Mouse (Mus musculus) heart, postnatal 25 days (tissue): ENCODE measurements around the gene Gm39115. TPM values are rescaled to one million over a fixed set of nuclear protein-coding genes. Genes with fewer than 3 reads are reported as not detected.

ENCODE experiments used
- DNase-seq: peaks from one replicate; pipeline ENCODE4 v3.0.0; 2022; ENCODE audit warnings: low spot score
- intact Hi-C: fragments of 180-260 bp; cut with DNase I; formaldehyde crosslinking; loops from one replicate; pipeline ENCODE4 v1.15.1; 2025
- total RNA-seq, 2 experiments: library from RNA; stranded (reverse); gene quantifications; 2 replicates each; pipeline ENCODE4 v1.2.3; 2021

Gene Gm39115
- total RNA-seq, 2 experiments from 2014 or later, result not detected

DNA sequence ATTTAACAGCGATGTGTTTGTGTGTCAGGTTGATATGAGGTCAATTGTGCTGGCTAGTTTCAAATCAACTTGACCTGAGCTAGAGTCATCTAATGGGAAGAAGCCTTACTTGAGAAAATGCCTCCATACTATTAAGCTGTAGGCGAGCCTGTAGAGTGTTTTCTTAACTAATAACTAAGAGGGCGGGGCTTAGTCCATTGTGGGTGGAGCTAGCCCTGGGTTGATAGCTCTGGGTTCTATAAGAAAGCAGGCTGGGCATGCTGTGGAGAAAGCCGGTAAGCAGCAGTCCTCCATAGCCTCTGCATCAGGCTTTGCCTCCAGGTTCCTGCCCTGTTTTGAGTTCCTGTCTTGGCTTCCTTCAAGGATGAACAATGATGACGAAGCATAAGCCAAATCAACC lies 31.1 kb downstream of the Gm39115 start:
- intact Hi-C loops, result no loop called here
- no peak for DNase-seq

GRCm38 (mm10) chr7:142097776-142098175 lies 38.1 kb downstream of the Gm39115 start:
- intact Hi-C loops, result loop anchor here (2.0 to 5.0 kb wide), 2 partner anchors 35 to 81 kb away; partner anchors contain the start of gene Mob2
- DNase-seq, result peak; percentile 62

- intact Hi-C loops, result loop anchor here (1.0 to 5.0 kb wide), 2 partner anchors 25 to 34 kb away; partner anchors contain the start of gene Mob2
- no peak for DNase-seq
Measured at GRCm38 (mm10) chr7:142096701-142097100, 39.1 kb downstream of the Gm39115 start.

- DNase-seq, result peak; percentile 90
- intact Hi-C loops, result loop anchor here (5.0 kb wide), 1 partner anchor 33 kb away; the partner anchor contains the start of gene Mob2
Measured at GRCm38 (mm10) chr7:142095183-142095931, 40.5 kb downstream of the Gm39115 start, which contains the start of gene Dusp8. Dusp8 (minus strand) TSS chr7:142095843.

GRCm38 (mm10) chr7:142094301-142095143 lies 41.3 kb downstream of the Gm39115 start:
- intact Hi-C loops, result loop anchor here (5.0 kb wide), 1 partner anchor 32 kb away; the partner anchor contains the start of gene Mob2
- DNase-seq, result no peak

GRCm38 (mm10) chr7:142093696-142094240 lies 42.1 kb downstream of the Gm39115 start:
- no peak for DNase-seq
- intact Hi-C loops, result no loop called here

GRCm38 (mm10) chr7:142092991-142093390 lies 42.8 kb downstream of the Gm39115 start:
- intact Hi-C loops, result no loop called here
- DNase-seq, result no peak

- intact Hi-C loops, result no loop called here
- DNase-seq, result no peak
Measured at GRCm38 (mm10) chr7:142091848-142092247, 44.0 kb downstream of the Gm39115 start.

- DNase-seq, result no peak
- intact Hi-C loops, result no loop called here
Measured at GRCm38 (mm10) chr7:142089648-142090447, 46.0 kb downstream of the Gm39115 start.

DNA sequence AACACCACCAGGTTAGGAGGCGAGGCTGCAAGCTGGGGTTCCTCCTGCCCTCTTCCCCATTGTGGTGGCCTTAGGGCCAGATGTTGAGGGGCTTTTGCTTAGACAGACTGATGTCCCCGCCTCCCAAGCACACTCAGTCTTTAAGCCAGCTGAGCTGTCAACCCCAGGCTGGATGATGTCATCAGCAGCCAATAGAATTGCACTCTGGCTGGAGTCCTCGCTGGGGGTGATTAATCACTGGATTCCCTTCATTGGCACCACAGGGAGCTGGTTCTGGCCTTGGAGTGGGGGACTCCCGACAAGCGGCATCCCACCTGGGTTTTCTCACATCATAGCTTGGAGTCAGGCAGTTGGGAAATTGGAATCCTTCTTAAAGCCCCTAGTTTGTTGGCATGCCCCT lies 46.9 kb downstream of the Gm39115 start:
- no peak for DNase-seq
- intact Hi-C loops, result no loop called here

DNA sequence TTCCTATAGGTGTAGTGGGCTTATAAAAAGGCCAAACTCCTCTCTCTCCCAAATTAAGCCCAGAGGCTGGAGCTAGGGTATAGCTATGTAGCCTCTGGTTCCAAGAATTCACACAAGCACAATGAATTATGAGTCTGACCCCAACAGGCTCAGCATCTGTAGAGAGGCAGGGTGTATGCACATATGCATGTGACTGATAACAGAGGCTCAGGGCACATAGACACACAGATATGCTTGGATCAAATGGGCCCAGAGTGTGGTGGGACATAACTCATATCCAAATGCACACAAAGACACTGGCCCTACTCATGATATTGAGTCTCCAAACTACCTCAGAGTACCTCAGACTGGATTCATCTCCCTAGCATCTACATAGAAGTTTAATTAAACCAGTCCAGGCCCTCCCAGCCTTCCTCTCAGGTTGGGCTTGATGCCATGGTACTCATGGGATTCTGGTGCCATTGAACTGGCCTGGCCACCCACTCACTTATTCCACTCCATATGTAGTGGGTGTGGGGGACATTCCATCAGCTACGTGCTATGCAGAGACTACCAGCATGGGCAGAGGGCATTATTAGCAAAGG lies 48.7 kb downstream of the Gm39115 start:
- intact Hi-C loops, result no loop called here
- no peak for DNase-seq

DNA sequence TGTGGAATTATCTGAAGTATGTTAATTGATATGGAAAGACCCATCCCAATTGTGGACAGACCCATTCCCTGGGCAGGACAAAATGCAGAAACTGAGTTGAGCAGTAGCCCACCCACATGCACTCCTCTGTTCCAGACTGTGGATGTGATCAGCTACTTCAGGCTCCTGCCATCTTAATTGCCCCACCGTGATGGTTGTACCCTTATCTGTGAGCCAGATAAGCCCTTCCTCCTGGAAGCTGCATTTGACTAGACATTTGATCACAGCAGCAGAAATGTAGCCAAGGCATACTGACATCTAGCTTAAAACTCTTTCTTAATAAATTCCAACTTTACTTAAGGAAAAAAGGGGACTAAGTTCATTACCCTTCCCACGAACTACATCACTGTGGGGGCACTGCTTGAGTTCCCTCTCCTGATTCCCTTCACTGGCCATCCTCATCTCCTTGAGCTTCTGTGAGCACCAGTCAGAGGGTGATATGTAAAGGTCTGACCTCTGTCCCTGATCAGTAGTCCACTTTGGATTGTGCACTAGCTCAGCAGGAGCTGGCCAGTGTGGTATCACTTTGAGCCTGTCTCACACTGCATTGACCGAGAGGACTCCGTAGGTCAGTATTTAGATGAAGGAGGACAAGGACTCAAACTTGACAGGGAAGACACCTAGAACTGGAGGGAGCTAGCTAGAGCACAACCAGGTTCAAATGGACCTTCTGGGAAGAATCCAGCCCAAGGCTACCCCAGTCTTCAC lies 49.5 kb downstream of the Gm39115 start:
- intact Hi-C loops, result no loop called here
- no peak for DNase-seq

Other genes starting within 250 kb of the Gm39115 start
- 10 to 100 TPM; 47.4 to 52.9 TPM for gene Tollip, start 217.5 kb downstream of the Gm39115 start, total RNA-seq
- gene Brsk2, start 186.3 kb downstream of the Gm39115 start, total RNA-seq, result under 1 TPM in 1 of 2 experiments, not detected in 1; 0.22 TPM
- gene Mob2, start 75.0 kb downstream of the Gm39115 start, total RNA-seq, result 10 to 100 TPM; 40.2 to 40.7 TPM
- 10 to 100 TPM; 39.7 to 53.5 TPM for gene Dusp8, start 40.2 kb downstream of the Gm39115 start, total RNA-seq
- gene Gm45618, start 15.3 kb downstream of the Gm39115 start, total RNA-seq, result not detected
- not detected for gene Gm45337, start 8.6 kb upstream of the Gm39115 start, total RNA-seq
- not detected for gene Gm29735, start 21.1 kb upstream of the Gm39115 start, total RNA-seq
- gene Gm4553, start 29.7 kb upstream of the Gm39115 start, total RNA-seq, result not detected
- gene Krtap5-2, start 40.0 kb upstream of the Gm39115 start, total RNA-seq, result not detected
- not detected for gene Gm10153, start 54.4 kb upstream of the Gm39115 start, total RNA-seq
- not detected for gene Krtap5-3, start 65.3 kb upstream of the Gm39115 start, total RNA-seq
- not detected for gene Gm7579, start 75.8 kb upstream of the Gm39115 start, total RNA-seq
- not detected for gene Krtap5-5, start 93.9 kb upstream of the Gm39115 start, total RNA-seq
- gene Gm40460, start 105.0 kb upstream of the Gm39115 start, total RNA-seq, result not detected
- not detected for gene Gm2431, start 122.3 kb upstream of the Gm39115 start, total RNA-seq
- not detected for gene Gm4559, start 138.3 kb upstream of the Gm39115 start, total RNA-seq
- gene Krtap5-1, start 161.1 kb upstream of the Gm39115 start, total RNA-seq, result not detected
- not detected for gene Krtap5-4, start 167.5 kb upstream of the Gm39115 start, total RNA-seq
- 1 to 10 TPM; 1.8 to 2.0 TPM for gene Ifitm10, start 237.7 kb upstream of the Gm39115 start, total RNA-seq
- 1 to 10 TPM; 3.0 to 4.1 TPM for gene Gm49369, start 246.6 kb upstream of the Gm39115 start, total RNA-seq